Mouse (Mus musculus) CH12.LX (cell line): Measurements from ENCODE around the gene Slc5a1.

Experiments
- CTCF ChIP-seq, 2 experiments: IDR thresholded peaks in 1 of 2; conservative IDR thresholded peaks in 1 of 2; 2 replicates each; pipeline ENCODE4 v1.5.1; 2011 to 2012; ENCODE audit warnings: low read depth in 2 of 2, low read length in 2 of 2, improper control_type of control experiment in 1 of 2, inconsistent platforms in 1 of 2, mild to moderate bottlenecking in 1 of 2, moderate library complexity in 1 of 2
- ELF1 ChIP-seq: IDR thresholded peaks from 2 replicates; pipeline ENCODE4 v1.6.1; 2014; ENCODE audit warnings: low read depth, mild to moderate bottlenecking, inconsistent platforms, low read length, improper control_type of control experiment
- EP300 ChIP-seq: IDR thresholded peaks from 2 replicates; pipeline ENCODE4 v1.6.1; 2011; ENCODE audit warnings: low read length, improper control_type of control experiment
- MYC ChIP-seq: IDR thresholded peaks from 2 replicates; pipeline ENCODE4 v1.6.1; 2011; ENCODE audit warnings: low read depth, mild to moderate bottlenecking, improper control_type of control experiment, low read length
- SIN3A ChIP-seq: IDR thresholded peaks from 2 replicates; pipeline ENCODE4 v1.6.1; 2012; ENCODE audit warnings: low read length, improper control_type of control experiment, inconsistent platforms
- TCF12 ChIP-seq: IDR thresholded peaks from 2 replicates; pipeline ENCODE4 v1.6.1; 2014; ENCODE audit warnings: low read depth, mild to moderate bottlenecking, inconsistent platforms, low read length, improper control_type of control experiment
- ZC3H11A ChIP-seq: IDR thresholded peaks from 2 replicates; pipeline ENCODE4 v1.6.1; 2012; ENCODE audit warnings: low read depth, mild to moderate bottlenecking, inconsistent platforms, low read length, improper control_type of control experiment
- ZMIZ1 ChIP-seq: IDR thresholded peaks from 2 replicates; pipeline ENCODE4 v1.6.1; 2012; ENCODE audit warnings: low read depth, mild to moderate bottlenecking, inconsistent platforms, low read length, improper control_type of control experiment
- ZNF384 ChIP-seq: IDR thresholded peaks from 2 replicates; pipeline ENCODE4 v1.6.1; 2012; ENCODE audit warnings: low read depth, low read length, improper control_type of control experiment, inconsistent platforms

GRCm38 (mm10) chr5:33210515-33210914, 106.5 kb downstream of the Slc5a1 start:
- no peak for TF ChIP-seq EP300
- no peak for TF ChIP-seq TCF12
- no peak for TF ChIP-seq ELF1
- no peak for TF ChIP-seq MYC
- TF ChIP-seq SIN3A: no peak
- no peak for TF ChIP-seq CTCF (conservative IDR thresholded peaks at IDR 0.05 in 1 of 2, IDR thresholded peaks at IDR 0.05 in 1 of 2; ENCODE audit: low read depth in 2 of 2, low read length in 2 of 2)
- no peak for TF ChIP-seq ZMIZ1
- TF ChIP-seq ZNF384: no peak
- TF ChIP-seq ZC3H11A: no peak
